Mouse (Mus musculus) cerebellum, adult 2 months (tissue): ENCODE data around the gene Tpd52l2.

Source experiments
- CTCF ChIP-seq: fragments of 200-500 bp; IDR thresholded peaks from 2 replicates; pipeline ENCODE4 v1.5.1; 2011; ENCODE audit warnings: low read depth, mild to moderate bottlenecking, control low read depth, low read length, moderate library complexity, borderline replicate concordance; ENCODE audit not compliant: insufficient read depth
- POLR2A ChIP-seq: fragments of 200-500 bp; IDR thresholded peaks from 2 replicates; pipeline ENCODE4 v1.6.1; 2011; ENCODE audit warnings: low read length, control low read depth, borderline replicate concordance; ENCODE audit not compliant: insufficient read depth

DNA sequence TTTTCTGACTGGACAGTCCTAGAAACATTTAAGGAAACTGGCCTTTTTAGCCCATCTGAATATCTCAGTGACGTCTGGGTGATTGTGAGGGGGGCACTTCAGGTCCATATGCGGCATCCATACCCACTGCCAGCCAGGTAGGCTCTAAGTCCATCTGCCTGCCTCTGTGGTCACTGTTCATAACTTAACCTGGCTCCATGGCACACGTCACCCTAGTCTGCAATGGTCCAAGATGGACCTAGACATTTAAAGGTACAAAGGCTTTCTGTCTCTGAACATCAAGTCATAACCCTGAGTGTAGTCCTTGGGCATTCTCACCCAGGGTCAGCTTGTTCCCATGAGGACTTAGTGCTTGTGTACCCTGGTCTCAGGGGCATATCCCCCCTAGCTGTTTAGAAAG is 70.4 kb downstream of the Tpd52l2 start:
- TF ChIP-seq POLR2A: no peak
- TF ChIP-seq CTCF: no peak
